ENCODE assay signal across 16 mouse cellular contexts in genomic region chr8:94880742-94881141, GRCm38 (mm10).
"Had no signal": no experiment of that assay in that cellular context is flagged by ENCODE, and none has a peak within 500 bp of the region (broad histone marks: within the 10 kb centered on the region; RNA-seq: fewer than 3 reads in every experiment).

No protein-coding gene starts in this region.

- H3K27me3 ChIP-seq: neural tube, embryonic 13.5 days; neural tube, embryonic 15.5 days; stomach, embryonic 15.5 days had no signal

- H3K27ac ChIP-seq: neural tube, embryonic 13.5 days; neural tube, embryonic 15.5 days; stomach, embryonic 15.5 days; stomach, postnatal 0 days had no signal

- DNase-seq: retina, postnatal 1 day; right cerebral cortex, adult 18-20 months; right cerebral cortex, postnatal 14 days; right cerebral cortex, postnatal 25 days; right cerebral cortex, postnatal 4 days; spleen, adult 18-20 months; thymus, adult 18-20 months; thymus, adult 2 months; thymus, postnatal 14 days; thymus, postnatal 25 days; thymus, postnatal 36 days; thymus, postnatal 4 days had no signal

- H3K36me3 ChIP-seq: neural tube, embryonic 13.5 days; neural tube, embryonic 15.5 days; stomach, embryonic 15.5 days had no signal

- H3K4me2 ChIP-seq: neural tube, embryonic 13.5 days; neural tube, embryonic 15.5 days; stomach, embryonic 15.5 days had no signal

- H3K4me3 ChIP-seq: neural tube, embryonic 13.5 days; neural tube, embryonic 15.5 days; stomach, embryonic 15.5 days had no signal

- H3K9ac ChIP-seq: neural tube, embryonic 13.5 days; neural tube, embryonic 15.5 days; stomach, embryonic 15.5 days had no signal

- H3K9me3 ChIP-seq: neural tube, embryonic 13.5 days; neural tube, embryonic 15.5 days; stomach, embryonic 15.5 days had no signal
